Mouse (Mus musculus) brain, adult 2 months (tissue): Measurements from ENCODE around the gene Psmd9.
"Not testable (repeated sequence)": the region's sequence is repeated elsewhere in the genome, so short reads cannot be mapped to it uniquely, and the experiment has no call there.

ENCODE experiments used
- DNase-seq: peaks from one replicate; pipeline ENCODE4 v3.0.0; 2011; ENCODE audit warnings: low read depth, low spot score

Psmd9 gene

DNA sequence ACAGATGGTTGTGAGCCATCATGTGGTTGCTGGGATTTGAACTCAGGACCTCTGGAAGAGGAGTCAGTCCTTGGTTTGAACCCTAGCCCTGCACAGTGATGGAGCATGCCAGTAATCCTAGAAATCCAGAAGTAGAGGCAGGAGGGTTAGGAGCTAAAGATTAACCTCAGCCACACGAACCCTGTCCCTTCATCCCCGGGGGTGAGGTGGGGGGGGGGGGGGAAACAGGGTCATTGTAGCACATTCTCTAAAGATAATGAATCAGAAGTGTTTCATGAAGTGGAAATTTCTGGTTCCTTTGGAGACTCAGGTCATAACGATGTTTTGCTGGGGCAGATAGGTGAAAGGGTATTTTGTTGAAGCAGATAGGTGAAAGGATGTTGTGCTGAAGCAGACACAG lies 21.7 kb downstream of the Psmd9 start:
- no peak for DNase-seq

DNA sequence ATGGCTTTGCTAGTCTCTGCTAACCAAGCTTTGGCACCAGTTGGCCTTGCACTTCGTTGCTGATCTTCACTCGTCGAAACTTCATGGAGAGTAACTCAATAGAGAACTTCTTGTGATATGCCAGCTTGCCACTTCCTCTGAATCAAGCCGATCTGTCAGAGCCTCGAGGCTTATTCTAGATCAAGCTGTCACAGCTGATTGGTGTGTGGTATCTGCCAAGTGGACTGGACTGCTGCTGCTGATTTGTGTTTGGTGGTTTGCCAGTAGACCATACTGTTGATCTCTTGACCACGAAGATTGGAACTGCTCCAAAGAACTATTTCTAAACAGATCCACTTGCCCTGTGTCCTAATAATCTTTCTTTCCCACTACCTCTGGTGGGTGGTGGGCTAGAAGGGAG lies 22.2 kb downstream of the Psmd9 start:
- no peak for DNase-seq

DNA sequence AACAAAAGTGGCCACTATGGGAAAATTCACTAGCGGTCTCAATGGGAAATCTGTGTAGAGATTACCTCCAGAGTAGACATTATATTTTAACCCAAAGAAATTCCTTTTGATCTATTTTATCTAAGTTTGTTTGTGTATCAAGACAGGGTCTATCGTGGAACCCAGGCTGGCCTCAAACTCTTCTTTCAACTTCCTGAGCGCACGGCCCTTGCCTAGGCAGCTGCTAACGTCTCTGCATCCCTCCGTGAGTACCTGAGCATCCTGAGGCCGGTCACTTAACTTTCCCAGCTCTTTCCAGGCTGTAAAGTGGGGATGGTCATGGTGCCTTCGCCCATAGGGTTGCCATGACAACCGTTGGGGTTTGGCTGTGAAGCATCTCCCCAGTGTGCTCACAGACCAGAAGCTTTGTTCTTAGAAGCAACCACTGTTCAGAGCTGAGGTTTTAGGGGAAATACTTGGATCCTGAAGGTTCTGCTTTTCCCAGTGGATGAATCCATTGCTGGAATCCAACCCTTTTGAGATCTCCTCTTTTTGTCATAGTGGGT lies 23.5 kb downstream of the Psmd9 start:
- DNase-seq = peak; percentile 14

DNA sequence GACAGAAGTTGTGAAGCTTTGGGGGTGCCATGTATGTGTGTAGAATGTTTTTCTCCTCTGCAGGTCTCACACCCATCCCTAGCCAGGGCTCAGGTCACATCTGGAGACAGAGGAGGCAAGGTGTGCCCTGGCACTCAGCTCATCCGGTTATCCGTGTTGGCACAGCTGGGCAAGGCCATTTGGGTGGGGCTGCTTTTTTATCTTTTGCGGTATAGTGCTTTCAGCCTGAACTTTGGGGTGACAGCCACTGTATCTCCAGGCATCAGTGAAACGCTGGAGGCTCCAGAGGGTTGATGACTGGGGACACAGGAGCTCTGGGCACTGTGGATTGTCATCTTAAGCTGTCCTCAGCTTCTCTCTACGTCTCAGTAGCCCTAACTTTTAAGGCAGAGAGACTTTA lies 24.2 kb downstream of the Psmd9 start:
- no peak for DNase-seq

DNA sequence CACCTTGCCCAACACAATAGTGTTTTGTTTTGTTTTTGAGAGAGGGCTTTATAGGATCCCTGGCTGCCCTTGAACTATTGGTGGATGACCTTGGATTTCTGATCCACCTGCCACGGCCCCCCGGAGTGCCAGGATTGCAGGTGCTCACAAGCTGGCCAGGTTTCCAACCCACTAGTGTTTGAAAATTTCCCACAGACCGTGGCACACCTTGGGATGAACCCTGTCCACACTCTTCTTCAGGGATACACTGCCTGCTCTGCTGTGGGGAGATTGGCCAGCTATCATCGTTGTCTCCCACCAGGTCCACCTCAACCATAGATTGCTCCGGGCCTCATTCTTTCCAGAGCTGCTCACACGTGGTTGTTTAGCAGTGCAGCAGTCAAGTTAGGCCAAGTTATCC lies 25.6 kb downstream of the Psmd9 start:
- DNase-seq = no peak

DNA sequence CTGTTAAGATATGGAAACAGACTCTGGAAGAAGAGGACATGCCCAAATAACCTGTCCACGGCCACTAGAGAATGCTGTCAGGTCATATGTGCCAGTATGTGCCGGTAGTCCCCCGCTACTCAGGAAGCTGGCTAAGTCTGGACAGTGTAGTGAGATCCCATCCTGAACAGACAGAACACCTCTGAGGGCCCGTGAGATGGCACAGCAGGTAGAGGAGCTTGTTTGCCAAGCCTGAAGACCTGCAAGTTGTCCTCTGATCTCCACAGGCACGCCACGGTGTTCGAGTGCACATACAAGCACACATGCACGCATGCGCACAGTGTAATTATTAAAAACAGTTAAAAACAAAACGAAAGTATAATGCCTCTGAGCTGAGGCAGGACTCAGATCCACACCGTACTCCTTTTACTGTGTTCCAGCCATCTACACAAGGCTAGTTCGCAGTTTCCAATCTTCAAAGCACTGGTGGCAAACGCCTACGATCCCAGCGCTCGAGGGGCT lies 26.3 kb downstream of the Psmd9 start:
- DNase-seq = no peak

DNA sequence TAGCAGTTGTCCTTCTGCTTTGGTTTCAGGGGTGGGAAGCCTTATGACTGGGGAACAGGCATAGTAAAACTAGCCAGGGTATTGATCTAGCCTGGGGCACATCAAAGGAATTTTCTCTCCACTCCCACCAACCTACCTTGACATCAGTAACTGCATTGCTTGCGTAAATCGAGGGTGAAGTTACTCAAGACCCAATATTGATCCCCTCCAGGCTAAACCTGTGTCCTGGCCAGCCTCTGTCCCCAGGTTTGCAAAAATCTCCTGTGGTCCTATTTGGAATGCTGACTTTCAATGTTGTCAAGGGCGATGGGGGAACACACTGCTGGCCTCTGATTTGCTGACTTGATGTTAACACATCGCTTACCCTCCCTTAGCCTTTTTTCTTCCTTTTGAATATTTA lies 27.5 kb downstream of the Psmd9 start:
- no peak for DNase-seq

DNA sequence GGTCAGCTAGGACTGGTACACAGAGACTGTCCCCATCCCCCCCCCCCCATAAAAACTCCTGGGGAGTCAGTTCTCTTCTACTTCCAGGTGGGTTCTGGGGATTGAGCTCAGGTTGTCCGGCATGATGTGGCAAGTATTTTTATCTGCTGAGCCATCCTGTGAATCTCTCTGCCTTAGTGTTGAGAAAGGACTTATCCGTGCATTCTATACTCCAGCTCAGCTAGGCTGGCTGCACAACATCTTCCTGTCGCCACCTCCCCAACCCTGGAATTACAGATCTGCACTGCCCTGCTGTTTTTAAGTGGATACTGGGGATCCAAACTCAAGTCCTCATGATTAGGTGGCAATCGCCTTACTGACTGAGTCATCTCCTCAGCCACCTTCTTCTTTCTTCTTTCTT lies 29.3 kb downstream of the Psmd9 start:
- DNase-seq = no peak

DNA sequence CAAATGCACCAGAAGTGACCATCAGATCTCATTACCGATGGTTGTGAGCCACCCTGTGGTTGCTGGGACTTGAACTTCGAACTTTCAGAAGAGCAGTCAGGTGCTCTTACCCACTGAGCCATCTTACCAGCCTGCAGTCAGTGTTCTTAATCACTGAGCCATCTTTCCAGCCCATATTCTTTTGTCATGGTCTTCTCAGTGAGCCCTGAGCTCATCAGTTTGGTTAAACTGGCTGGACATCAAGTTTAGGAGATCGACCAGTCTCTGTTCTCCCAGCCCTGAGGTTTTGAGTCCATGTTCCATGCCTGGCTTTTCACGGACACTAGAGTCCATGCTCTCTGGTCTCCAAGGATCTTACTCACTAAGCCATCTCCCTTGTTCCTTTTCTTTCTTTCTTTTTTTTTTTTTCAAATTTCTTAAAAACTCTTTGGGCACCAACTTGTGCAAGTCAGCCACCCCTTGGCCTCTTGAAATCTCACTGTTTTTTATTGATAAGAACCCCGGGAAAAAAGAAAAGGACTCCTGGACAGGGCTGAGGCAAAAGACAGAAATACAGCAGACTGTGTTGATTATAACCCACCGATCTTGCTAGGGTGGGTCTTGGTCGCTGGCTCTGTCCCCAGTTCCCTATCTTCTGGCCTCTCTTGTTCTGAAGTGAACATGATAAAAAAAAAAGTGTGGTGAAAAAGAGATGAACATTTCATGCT lies 31.8 kb downstream of the Psmd9 start:
- not testable (repeated sequence) for DNase-seq

DNA sequence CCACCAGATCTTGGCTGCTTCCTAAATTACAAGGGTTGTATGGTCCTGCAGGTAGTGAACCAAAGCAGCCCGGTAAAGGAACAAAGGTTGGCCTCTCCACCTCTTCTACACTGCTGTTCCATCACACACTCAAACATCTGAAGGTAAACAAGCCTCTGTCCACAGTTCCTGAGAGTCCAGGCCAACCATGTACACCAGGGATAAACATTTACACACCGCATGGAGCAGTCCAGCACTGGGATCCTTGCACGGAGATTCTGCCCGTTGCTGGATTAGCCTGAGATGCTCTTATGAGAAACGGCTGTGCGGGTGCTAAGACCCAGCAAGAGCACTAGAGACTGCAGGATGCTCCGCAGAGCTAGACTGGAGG lies 32.3 kb downstream of the Psmd9 start:
- DNase-seq = no peak

DNA sequence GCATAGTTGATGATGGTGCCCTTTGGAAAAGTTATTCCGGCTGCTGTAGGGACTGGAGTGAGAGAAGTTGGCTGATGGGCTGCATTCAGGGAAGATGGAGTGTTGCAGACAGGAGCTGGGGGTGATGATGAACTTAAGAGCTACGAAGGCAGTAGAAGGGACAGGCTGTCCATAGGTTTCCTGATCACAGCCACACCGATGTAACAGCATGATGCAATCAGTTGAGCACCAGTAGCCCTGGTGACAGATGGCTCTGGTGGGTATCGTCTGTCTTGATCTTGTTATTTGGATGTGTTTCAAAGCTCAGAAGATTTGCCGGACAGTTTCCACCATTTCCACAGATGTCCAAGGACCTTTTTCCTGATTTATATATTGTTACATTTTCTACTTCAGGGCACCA lies 32.8 kb downstream of the Psmd9 start:
- peak; percentile 7 for DNase-seq

DNA sequence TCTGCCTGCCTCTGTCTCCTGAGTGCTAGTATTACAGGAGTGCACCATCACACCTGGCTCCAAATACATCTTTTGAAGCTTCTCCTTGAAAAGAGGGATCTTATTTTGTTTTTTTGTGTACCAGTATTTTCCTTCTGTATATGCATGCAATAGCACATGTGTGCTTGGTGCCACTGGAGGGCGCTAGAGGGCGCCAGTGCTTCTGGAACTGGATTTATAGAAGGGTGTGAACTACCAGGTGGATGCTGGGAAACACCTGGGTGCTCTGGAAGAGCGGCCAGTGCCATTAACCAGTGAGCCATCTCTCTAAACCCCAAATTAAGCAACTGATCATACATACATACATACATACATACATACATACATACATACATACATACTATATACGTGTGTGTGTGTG lies 33.6 kb downstream of the Psmd9 start:
- not testable (repeated sequence) for DNase-seq

DNA sequence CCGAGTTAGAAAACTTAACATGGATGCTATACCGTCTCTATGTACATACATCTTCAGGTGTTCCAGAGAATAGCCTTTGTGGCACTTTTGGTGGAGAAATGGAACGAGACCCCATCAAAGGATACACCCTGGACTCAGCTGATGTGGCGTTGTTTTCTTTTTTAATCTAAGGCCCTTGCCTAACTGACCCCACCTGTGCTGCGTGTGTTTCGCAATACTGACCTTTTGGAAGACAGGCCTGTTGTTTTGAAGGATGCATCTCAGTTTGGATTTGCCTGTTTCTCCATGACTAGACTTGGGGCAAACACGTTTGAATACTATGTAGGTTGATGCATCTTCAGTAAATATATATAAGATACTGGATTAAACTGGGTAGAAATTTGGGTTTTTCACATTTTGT lies 34.4 kb downstream of the Psmd9 start:
- DNase-seq = not testable (repeated sequence)

DNA sequence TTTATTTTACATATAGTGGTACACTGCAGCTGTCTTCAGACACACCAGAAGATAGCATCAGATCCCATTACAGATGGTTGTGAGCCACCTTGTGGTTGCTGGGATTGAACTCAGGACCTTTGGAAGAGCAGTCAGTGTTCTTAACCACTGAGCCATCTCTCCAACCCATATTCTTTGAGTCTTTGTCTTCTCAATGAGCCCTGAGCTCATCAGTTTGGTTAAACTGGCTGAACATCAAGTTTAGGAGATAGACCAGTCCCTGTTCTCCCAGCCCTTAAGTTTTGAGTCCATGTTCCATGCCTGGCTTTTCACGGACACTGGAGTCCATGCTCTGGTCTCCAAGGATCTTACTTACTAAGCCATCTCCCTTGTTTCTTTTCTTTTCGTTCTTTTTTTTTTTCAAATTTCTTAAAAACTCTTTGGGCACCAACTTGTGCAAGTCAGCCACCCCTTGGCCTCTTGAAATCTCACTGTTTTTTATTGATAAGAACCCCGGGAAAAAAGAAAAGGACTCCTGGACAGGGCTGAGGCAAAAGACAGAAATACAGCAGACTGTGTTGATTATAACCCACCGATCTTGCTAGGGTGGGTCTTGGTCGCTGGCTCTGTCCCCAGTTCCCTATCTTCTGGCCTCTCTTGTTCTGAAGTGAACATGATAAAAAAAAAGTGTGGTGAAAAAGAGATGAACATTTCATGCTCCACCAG lies 53.3 kb downstream of the Psmd9 start:
- DNase-seq = not testable (repeated sequence)

DNA sequence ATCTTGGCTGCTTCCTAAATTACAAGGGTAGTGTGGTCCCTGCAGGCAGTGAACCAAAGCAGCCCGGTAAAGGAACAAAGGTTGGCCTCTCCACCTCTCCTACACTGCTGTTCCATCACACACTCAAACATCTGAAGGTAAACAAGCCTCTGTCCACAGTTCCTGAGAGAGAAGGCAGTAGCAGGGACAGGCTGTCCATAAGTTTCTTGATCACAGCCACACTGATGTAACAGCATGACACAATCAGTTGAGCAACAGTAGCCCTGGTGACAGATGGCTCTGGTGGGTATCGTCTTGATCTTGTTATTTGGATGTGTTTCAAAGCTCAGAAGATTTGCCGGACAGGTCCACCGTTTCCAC lies 53.8 kb downstream of the Psmd9 start:
- no peak for DNase-seq

DNA sequence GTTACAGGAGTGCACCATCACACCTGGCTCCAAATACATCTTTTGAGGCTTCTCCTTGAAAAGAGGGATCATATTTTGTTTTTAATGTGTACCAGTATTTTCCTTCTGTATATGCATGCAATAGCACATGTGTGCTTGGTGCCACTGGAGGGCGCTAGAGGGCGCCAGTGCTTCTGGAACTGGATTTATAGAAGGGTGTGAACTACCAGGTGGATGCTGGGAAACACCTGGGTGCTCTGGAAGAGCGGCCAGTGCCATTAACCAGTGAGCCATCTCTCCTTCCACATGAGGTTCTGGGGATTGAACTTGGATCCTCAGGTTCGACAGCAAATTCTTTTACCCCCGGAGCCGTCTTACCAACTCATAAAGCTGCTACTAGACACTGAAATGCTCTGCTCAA lies 54.6 kb downstream of the Psmd9 start:
- not testable (repeated sequence) for DNase-seq

DNA sequence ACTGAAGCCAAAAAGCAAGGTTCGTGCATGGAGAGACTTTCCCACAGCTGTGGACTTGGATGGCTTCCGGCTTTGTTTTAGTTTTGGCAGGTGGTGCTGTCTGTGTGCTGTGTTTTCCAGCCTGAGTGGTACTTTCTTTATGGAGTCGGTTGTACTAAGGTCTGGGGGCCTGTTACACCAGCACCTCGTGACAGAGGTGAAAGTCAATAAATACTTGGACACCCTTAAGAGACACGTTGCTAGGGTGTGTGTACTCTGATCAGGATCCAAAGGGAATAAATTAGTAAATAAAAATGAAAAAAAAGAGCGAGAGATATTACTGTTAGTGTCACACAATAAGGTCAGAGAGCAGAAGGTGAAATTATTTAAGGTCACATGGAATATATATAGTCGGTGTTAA lies 57.6 kb downstream of the Psmd9 start:
- no peak for DNase-seq

DNA sequence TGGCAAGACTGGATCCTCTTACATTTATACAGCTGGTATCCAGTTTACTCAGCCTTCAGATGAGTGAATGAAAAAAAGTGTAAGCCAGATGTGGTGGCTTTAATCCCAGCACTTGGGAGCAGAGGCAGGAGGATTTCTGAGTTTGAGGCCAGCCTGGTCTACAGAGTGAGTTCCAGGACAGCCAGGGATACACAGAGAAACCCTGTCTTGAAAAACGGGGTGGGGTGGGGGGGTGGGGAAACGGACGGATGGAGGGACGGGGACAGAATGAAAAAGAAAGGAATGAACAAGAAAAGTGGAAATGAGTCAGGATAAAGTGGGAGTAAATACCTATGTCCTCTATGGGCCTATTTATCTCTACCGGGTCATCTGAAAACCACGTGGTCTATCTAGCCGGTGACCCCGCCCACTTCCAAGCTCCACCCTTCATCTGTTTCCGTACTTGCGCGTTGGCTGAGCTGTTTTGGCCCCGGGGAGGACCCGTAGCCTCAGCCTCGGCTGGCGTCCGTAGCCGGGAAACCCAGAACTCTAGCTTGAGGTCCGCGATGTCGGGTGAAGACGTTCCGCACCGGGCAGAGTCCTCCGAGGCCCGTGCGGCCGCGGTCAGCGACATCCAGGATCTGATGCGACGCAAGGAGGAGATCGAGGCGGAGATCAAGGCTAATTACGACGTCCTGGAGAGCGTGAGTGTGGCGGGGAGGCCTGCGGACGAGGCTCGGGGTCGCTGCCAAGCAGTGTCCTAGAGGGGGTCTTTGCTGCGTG lies 58.7 kb downstream of the Psmd9 start:
- peak; percentile 98 for DNase-seq

DNA sequence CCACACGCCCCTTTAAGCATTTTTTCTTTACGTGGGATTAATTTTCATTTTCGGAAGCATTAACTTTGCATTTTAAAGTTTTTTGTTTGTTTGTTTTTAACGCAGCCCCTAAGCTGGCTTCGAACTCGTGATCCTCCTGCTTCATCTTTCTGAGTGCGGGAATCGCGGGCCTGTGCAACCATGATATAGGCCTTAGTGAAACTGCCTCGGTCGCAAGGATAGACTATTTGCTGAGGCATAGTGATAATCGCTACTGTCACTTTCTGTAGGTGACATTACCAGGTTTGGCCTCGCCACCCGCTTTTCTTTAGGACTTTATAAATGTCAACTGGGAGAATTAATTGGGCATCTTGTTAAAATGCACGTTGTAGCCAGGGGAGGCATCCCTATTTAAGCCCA lies 59.3 kb downstream of the Psmd9 start:
- no peak for DNase-seq

DNA sequence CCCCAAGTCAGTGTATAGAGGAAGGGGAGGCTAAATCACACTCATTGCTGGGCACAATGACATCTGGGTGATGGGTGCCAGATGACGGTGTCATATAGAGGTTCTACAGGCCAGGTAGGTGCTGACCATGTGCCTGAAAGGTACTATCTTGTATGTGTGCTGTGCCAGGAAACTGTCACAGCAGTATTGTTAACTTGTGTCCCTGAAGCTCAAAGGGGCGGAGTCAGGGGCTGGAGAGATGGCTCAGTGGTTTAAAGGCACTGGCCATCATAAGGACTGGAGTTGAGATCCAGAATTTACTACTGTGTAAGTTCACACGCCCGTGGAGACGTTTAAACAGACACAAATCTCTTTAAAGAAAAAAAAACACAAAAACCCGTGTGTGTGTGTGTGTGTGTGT lies 60.1 kb downstream of the Psmd9 start:
- no peak for DNase-seq

DNA sequence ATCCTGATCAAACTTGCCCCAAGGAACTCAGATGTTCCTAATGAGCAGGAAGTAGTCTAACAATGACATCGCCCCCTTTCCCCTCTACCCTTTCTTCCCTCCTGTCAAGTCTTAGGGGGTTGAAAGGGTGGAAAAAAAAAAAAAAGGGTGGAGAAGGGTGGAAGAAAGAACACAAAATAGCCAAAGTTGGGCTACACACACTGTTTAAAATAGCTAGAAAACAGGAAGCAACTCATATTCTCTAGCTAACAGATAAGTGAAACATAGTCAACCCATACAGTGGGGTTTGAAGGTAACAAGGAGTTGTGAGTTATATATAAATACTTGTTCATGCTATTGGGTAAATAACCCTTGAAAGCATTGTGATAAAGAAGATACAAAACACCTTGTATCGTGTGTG lies 63.0 kb downstream of the Psmd9 start:
- no peak for DNase-seq

DNA sequence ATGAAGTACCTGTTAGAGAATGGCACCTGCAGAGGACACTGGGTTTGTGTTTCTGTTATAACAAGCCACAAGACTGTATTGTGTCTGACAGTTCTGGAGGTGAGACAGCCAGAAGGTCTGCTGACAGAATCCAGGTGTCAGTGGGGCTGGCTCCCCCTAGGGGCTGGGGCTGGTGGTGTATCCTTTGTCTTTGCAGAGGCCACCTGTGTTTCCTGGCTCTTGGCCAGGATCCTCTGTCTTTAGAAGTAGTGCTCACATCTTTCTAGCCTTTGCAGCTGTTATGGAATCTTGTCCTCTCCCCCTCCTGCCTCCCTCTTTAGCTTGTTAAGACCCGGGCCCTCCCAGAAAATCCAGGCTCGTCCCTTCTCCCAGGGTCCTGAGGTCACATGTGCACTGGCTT lies 66.5 kb downstream of the Psmd9 start:
- DNase-seq = peak; percentile 74
